Mouse (Mus musculus) layer of hippocampus, adult 9-11 months (tissue): ENCODE measurements around the gene Naa80.

ENCODE experiments used
- DNase-seq: peaks from one replicate; pipeline ENCODE4 v3.0.0; 2022

Gene Naa80

DNA sequence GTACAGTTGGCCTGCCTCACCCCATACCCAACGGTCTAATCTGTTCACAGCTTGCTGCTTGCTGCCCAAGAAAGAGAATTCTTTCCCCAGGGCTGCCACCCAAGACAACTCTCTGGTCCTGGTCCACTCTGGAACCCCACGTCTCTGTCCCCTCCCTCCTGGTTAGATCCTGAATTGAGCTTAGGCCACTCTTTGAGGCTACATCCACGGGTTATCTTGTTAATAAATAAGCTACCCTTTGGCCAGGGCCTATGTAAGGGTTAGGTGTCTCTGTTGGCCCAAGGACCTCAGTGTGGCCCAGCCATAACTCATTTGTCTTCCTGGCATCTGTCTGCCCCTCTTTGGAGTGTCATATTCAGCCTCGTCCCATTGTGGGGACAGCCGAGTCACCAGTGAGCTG, 19.7 kb downstream of the Naa80 start:
- no peak for DNase-seq

DNA sequence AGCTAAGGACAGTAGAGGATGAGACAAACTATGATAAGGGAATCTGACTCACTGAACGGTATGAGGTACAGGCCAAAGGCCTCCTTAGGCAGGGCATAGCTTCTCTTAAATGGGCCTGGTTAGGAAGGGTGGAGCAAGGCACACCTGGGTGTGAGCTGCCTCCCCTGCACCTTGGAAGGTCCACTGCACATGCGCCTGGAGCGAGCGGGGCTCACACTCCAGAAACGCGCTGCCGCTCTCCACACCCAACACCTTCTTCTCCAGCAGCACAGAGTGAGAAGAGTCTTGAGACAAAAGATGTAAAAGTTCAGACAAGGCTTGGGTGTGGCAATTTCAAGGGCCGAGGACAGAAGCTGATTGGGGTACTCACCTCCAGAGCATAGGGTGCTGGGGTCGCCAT, 20.7 kb downstream of the Naa80 start:
- no peak for DNase-seq

DNA sequence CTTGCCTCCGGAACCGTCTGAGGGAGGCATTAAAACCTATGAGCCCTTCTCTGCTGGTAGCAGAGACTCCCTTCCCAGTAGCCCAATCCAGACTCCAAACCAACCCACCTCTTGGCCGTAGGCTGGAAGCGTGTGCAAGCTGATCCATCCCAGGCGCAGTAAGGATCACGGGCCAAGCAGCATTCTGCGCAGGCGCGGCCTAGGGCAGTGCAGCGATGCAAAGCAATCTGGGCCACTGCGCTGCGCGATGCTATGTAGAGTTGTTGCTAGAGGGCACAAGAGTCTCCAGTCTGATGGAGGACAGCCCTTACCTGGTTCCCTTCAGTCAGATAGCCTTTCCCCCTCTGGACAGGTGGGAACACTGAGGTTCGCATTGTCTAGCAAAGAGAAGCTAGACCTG, 21.2 kb downstream of the Naa80 start:
- no peak for DNase-seq

DNA sequence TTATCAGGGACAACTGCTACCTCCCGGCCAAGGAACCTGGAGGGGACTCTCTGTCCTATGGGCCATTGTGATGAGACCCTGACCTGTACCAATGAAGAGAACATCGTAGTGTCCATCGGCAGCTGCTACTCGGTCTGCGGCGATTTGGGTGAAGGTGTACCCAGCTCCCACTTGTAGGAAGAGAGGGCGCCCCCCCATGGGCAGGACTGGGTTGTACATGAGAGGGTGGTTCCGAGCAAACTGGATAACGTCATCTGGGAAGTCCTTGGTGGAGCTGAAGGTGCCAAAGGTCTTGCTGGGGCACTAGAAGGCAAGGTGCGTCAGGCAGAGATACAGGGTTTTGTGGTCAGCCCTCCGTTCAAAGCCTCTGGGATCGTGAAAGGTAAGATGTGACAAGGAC, 22.1 kb downstream of the Naa80 start:
- no peak for DNase-seq

DNA sequence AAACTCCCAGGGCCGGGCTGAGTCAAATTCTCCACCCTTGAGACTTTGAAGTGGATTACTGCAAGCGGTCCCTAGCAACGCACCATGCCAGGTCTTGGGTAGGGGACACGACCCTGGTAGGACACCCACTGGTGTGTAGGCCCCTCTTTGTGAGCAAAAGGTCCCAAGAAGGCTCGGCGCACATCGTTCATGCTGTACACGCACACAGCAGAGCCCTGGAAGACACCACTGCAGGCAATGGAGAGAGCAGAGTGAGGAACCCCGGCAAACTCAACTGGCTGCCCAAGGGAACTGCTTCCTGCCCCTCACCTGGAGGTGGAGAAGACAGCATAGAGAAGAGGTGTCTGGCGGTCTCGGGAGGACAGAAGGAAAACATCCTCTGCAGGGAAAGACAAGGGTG, 22.6 kb downstream of the Naa80 start:
- no peak for DNase-seq

DNA sequence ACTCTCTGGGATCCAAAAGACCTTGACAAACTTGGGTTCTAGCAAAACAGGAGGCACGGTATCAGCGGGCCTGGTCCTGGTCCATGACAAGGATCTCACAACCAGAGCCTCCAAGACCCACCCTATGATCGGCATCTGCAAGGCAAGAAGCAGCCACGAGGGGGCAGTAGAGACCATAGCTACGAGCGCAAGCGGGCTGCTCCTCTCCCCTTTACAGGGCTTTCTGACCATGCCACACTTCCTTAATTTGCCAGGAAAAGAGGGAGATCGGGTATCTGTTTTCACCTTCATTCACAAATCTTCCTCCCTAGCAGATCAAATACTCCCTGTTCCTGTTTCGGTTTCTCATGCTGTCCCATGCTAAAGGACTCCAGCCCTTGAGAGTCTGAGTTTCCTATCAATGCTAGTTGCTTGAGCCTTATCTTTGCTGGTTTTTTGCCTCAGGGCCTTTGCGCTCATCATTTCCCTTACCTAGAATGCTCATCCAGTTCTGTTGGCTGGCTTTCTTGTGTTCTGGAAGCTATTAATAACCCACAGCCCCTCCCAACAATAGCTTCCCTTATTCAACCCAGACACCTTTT, 23.5 kb downstream of the Naa80 start:
- DNase-seq, result peak; percentile 85

DNA sequence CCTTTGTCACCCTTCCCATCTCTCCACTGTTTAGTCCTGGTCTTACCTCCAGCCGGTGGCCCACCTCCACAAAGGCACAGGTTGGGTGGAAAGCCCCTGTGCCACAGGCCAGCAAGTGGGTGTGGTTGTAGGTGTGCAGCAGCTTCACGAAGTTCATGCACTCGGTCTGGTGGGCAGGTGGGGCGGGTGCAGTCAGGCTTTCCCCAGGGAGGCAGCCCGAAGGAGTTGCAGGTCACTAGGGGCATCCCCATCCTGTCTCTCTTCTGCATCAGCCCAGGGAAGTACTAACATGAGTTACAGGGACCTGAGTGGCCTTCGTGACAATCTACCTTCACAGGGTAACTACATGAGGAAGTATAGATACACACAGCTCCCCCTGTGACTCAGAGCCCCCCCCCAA, 24.6 kb downstream of the Naa80 start:
- DNase-seq, result no peak

DNA sequence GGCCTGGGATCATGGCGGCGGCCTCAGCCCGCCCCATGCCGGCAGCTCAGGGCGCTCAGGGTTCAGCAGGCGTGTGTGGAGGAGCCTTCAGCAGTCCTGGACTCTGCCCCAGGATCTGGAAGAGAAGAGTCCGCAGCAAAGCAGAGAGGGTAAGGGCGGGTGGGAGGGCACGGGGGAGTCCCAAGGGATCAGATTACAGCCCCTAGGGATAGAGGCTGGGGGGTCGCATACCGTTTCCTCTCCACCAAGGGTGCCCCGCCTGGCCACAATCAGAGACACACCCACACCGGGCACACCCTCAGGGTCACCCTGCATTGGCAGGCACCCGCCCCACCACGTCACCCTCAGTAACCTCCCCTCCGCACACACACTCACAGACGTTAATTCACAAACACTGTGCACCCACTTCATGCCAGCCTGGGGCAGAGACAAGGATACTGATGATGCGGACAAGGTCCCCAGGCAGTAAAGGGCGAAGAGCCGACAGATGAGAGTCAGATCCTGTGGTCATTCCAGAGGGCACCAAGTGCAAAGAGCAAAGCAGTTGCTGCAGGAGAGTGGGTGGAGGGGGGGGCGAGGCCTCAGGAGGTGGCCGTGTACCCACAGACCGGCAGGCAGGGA, 26.5 kb downstream of the Naa80 start:
- no peak for DNase-seq

DNA sequence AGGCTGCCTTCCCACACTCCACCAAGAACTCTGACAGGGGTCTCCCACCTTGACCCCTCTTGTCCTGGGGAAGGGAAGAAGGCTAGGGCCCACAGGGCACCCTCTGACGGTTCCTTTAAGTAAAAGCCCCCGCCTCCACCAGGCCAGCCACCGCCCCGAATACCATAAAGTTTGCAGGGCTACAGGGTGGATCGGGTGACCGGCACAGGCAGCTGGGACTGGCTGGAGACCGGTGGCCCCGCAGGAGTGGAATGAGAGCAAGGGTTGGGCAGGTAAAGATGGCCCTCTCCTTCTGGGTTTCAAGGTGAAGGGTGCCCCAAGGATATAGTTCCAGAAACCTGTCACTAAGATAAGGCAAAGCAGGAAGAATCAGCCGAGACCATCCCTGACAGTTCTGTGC, 27.9 kb downstream of the Naa80 start:
- no peak for DNase-seq

DNA sequence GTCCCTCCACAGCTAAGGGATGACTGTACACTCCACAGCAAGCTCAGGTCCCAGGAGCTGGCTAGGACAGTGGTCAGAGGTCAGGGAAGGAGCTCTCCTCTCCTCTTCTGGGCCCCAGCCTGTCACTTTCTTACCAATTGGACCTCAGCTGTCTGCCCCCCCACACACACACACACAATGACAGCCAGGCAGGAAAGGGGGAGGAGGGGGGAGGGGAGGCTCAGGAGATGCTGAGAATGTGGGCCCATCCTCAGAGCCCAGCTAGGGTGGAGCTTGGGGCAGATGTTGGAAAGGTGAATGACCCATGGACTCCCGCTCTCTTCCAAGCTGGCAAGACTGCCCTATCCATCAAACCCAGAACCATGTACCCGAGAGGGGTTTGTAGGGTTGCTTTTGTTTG, 28.3 kb downstream of the Naa80 start:
- DNase-seq, result no peak

DNA sequence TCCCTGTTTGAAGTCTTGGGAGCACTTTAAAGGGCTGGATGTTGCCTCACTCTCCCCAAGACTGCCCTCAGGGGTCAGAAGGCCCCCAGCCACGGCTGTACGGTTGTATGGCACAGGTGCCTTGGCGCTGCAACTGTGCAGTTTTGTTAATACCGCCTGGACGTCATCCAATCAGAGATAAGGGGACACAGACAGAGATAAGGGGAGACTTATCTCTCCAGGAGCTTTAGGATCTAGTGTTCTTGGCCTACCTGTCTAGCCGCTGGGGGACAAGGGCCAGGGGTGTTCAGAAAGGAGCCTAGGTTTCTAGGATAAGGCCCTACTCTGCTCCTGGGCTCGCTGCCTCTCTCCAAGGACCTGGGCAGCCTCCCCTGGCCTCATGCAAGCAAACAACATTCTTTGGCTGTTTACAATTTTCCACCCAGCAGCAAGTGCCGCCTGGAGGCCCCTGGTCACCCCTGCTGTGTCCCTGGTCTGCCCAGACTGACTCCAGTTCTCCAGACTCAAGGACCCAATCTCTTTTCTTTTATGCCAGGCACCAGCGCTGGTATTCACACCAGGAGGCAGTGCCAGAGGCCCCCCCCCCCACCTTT, 29.1 kb downstream of the Naa80 start:
- DNase-seq, result no peak

DNA sequence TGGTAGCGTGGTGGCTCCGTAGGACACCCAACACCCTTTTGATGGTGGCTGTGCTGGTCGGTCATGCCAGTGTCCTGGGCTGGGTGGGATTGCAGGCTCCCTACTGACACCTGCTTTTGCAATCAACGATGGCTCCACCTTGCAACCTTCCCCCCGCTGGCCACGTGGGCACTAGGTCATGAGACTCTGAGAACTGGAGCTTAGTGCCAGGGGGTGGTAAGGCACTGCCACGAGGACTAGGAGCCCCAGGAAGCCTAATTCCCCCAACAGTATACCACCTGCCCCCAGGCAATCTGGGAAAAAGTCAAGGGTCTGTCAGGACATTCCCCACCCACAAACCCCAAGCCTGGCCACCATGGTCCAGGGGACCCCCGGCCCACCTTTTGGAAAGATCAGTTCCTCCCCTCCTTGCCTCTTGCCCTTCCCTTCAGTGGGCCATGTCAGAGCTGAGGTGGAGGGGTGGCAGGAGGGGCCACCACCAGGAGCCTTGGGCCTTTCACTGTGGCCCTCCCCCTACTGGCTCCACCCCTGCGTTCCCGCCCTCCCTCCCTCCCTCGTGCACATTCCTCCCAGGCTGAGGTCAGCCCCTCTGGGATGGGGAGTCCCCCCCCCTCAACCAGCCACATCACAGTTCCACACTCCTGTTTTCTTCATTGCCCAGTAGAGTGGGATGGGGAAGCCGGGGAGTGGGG, 30.2 kb downstream of the Naa80 start, which contains the start of gene Sema3b:
TSS of gene Sema3b (minus strand) at position 489 of the 692 bp plus-strand sequence.
- no peak for DNase-seq

DNA sequence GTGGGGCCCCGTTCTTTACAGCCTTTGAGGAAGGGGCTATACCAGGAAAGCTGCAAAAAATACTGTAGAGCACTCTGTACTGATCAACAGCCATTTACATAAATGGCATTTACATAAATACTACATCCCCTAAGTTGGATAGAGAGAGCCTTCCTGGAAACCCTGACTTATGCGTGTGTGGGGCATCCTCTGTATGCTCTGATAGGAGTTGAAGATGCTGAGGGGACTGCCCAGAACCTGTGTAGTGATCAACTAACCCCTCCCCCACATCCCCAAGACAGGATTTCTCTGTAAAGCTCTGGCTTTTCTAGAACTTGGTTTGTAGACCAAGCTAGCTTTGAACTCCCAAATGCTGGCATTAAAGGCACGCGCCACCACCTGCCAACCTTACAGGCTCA, 30.7 kb downstream of the Naa80 start:
- no peak for DNase-seq

DNA sequence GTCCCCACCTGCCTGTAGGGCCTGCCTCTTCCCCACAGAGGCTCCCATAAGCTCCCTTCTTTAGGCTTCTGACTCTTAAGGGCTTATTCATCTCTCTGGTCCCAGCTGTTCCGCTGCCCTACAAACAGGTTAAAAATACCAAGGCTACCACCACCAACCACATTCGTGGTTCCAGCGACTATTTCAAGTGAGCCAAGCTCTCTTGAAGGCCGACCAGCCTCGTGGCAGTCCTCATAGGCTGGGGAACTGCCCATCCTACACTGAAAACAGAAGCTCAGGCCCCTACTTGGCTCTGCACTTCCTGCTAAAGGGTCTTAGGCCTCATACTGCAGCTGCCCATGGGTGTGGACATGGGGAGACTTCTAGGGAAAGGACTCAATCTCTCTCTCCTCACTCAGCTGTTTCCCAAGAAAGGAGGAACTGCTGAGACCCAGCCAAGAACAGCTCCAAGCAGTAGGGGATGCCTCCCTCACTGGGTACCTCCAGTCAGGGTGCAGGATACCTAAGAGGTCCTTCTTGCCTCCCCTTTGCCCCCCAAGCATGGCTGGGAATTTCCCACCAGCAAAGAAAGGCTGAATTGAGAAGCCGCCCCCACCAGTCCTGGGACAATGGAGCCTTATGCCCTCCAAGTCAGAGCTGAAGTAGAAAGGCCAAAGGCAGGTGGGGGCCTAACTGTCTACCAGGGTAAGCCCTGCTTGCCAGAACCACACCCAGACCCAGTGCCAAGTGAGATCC, 32.9 kb downstream of the Naa80 start:
- DNase-seq, result peak; percentile 45

DNA sequence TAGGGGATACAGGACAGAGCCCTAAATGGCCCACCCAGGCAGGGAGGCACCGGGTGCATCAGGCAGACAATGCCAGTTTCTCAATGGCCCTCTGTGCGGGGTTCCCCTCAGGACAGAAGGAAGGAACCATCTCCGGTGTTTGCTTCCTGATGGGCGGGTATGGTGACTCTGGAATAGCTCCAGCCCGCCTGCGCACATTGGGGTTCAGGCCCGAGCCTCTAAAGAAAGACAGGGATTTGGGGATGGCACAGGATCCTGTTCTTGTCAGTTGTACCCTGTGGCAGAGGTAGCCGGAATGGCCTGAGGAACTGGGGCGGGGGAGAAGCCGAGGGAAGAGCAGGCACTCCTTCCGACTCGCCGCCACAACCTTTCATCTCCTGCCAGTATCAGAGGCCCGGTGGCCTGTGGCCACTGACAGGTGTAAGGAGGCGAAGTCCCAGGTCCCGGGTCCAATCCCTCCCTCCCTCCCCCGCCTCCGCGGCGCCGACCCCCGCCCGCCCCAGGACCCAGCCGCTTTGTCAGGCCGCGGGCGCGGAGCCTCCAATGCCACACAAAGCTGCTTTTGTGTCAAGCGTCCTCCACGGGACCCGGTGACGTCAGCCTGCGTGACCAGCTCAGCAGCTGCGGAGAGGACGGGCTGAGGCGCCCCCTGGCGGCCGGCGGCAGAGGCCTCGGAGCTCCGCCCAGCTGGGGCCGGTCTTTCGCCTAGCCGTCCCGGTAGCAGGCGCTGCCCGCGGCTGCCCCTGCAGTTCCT, 33.7 kb downstream of the Naa80 start:
- DNase-seq, result peak; percentile 98

DNA sequence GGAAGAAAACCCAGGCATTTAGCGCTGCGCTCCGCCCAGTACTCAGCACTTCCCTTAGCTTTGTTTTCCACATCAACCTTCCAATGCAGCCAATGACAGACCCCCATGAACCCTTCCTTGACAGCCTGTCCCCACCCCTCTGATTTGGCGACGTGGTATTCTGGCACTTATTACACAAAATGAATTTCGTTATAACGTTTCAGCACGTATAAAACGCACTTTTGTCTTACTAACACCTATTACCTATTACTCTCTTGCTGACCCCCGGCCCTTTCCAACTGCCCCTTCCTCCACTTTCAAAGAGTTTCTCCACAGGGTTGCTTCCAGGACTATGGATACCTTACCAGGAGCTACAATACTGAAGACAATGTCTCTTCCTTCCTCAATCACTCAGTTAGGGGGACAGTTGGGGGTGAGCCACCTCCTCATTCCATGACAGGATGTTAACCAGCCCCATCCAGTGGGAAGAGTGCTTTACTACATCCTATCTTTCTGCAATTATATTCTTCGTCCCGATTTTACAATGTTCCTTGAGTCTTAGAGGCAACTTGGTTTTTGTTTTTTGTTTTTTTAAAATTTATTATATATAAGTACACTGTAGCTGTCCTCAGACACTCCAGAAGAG, 34.4 kb downstream of the Naa80 start:
- no peak for DNase-seq

DNA sequence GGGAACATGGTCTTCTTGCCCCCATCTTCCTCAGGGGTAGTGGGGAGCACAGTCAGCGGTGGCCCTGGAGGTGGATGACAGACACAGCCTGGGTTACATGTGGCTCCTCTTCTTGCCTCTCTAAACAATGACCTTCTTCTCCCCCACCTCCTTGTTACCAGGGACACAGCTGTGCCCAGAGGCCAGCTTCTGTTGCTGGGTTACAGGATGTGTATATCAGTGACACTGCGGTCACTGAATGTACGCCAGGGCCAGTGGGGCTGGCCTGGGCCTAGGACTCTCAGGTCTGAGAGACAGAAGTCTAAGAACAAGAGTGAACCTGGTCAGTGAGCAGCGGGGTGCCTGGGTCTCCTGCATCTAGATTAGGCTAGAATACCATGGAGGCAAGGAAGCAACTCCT, 36.3 kb downstream of the Naa80 start:
- DNase-seq, result no peak

DNA sequence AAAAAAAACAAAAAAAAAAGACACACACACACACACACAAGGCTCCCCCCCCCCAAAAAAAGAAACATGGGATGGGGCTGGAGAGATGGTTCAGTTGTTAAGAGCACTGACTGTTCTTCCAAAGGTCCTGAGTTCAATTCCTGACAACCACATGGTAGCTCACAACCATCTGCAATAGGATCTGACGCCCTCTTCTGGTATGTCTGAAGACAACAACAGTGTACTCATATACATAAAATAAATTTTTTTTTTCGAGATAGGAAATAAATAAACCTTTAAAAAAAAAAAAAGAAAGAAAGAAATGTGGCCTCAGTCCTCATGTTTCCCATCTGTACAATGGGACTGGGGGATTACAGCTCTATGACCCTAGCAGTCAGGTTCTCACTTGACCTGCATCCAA, 38.8 kb downstream of the Naa80 start:
- DNase-seq, result no peak

DNA sequence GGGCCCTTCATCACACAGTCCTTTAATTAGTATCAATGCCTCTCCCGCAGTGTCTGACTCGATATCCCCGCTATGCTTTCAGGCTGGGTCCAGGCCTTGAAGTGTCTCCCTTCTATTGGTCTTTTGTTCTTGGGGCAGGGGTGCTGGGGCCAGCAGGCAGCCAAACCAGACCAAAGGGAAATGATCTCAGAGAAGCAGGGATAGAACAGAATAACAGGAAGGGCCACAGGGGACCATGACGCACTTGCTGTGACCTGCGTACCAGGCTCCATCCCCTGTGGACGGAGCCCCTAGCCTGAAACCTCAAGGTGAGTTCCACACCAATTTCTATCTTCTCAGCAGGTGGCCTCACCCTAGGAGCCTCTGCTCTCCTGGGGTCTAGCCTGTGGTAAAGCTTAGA, 39.4 kb downstream of the Naa80 start:
- no peak for DNase-seq

DNA sequence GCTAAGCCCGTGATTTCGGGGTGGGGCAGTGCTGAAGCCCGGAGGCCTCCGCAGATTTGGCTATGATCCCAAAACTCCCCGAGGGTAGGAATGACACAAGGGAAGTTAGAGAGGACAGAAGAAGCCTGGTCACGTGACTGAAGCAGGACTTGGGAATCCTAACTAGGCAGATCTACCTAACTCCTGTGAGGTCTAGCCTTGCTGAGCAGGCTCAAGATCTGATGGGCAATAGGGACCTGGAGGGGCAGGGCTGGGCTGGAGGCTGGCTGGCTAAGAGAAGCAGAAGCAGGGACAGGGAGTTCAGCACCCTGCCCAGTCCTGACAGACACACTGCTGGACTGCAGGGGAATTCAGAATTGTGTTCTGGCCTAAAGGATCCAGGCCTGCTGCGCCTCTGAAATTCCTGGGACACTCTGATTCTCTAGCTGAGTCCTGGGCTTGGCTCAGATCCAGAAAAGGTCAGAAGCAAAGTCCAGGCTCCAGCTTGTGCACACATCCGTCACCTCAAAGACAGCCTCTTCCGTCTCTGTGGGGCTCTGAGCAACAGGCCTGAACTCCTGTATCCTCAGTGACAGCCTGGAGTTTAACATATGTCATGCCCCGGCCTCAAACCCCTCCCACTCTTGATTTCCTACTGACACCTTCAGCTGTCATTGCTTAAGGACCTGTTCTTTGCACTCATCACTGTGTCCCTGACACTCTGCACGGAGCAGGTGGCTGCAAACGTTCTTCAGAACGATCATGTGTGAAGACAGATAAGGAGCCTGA, 40.3 kb downstream of the Naa80 start:
- no peak for DNase-seq

DNA sequence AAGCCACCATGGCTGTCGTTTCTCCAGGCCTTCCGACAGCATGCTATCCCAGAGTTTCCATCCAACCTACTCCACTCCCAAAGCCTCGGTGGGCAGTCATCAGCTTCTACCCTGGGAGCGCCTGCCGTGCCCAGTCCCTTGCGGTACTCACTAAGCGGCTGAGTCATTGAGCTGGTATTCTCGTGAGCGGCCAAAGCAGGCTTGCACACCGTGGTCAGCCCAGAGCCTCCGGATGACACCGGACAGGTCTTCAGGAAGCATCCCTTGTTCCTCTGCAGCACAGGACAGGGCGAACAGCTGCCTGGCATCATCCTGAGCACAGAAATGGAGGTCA, 40.8 kb downstream of the Naa80 start:
- DNase-seq, result no peak

DNA sequence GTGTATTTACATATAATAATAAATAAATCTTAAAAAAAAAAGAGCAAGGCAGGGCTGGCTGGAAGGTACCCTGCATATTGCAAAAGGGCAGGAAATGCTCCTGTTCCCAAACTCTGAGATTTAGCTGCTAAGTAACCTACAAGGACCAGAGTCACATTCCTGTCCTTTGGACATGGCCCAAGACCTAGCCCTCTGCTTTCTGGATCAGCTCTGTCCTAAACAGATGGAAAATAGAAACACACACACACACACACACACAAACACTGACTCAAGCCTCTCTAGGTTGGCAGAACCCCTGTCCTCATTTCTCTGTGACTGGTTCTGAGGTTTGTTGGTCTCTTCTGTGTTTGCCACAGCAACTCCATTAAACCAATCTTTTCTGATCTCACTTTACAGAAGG, 42.3 kb downstream of the Naa80 start:
- DNase-seq, result no peak
